Mouse (Mus musculus) spleen, adult 2 months (tissue): ENCODE results near the gene Car3.

Experiments
- CTCF ChIP-seq: fragments of 200-500 bp; IDR thresholded peaks from 2 replicates; pipeline ENCODE4 v1.5.1; 2011; ENCODE audit warnings: mild to moderate bottlenecking, inconsistent platforms; ENCODE audit not compliant: insufficient read depth, insufficient read length, insufficient replicate concordance; ENCODE audit errors: extremely low read depth
- POLR2A ChIP-seq: fragments of 200-500 bp; IDR thresholded peaks from 2 replicates; pipeline ENCODE4 v1.6.1; 2011; ENCODE audit warnings: low read depth, low read length, inconsistent platforms

DNA sequence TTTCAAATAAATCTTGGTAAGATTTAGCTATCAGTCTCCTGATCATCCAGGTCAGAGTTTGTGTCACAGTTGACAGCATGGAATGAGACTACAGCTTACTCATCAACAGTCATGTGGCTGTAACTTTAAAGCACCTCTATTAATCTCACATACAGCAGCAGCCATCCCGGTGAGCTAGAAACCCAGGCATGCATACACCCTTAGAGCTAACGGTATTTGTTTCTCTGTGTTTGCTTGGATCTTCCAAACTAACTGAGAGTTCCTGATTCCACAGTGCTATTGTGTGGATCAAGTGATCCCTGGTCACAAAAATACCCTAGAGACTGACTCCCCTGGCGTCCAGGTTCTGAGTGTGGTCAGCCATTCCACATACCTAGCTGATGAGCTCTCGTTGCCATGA lies 1.5 kb upstream of the Car3 start:
- TF ChIP-seq POLR2A: no peak
- no peak for TF ChIP-seq CTCF
